Mouse (Mus musculus) left cerebral cortex, postnatal 14 days (tissue): Measurements from ENCODE around the gene Zbtb20. TPM values are rescaled to one million over a fixed set of nuclear protein-coding genes. Genes with fewer than 3 reads are reported as not detected.

Experiments used
- DNase-seq, 2 experiments: peaks; one replicate each; pipeline ENCODE4 v3.0.0; 2021 to 2022; ENCODE audit warnings: low spot score in 2 of 2, mixed read lengths in 1 of 2
- intact Hi-C: fragments of 180-260 bp; cut with DNase I; formaldehyde crosslinking; loops from one replicate; pipeline ENCODE4 v1.15.1; 2025
- total RNA-seq, 2 experiments: library from RNA; stranded (reverse); gene quantifications; 2 replicates each; pipeline ENCODE4 v1.2.3; 2021

Gene Zbtb20
- total RNA-seq, 2 experiments from 2014 or later: 48.4 to 53.0 TPM

- DNase-seq: no peak
- intact Hi-C loops: no loop called here
These were observed 380.7 kb downstream of the Zbtb20 start for GRCm38 (mm10) chr16:43256191-43256899.

- intact Hi-C loops: no loop called here
- no peak for DNase-seq
These were observed 381.2 kb downstream of the Zbtb20 start for GRCm38 (mm10) chr16:43256900-43257281.

- DNase-seq: no peak
- intact Hi-C loops: no loop called here
These were observed 383.8 kb downstream of the Zbtb20 start for GRCm38 (mm10) chr16:43259466-43259865.

GRCm38 (mm10) chr16:43260862-43261261, 385.2 kb downstream of the Zbtb20 start:
- DNase-seq: no peak
- intact Hi-C loops: no loop called here

GRCm38 (mm10) chr16:43274057-43274595, 398.4 kb downstream of the Zbtb20 start:
- intact Hi-C loops: no loop called here
- DNase-seq: no peak

GRCm38 (mm10) chr16:43276764-43277163, 401.1 kb downstream of the Zbtb20 start:
- intact Hi-C loops: no loop called here
- no peak for DNase-seq

- intact Hi-C loops: no loop called here
- DNase-seq: no peak
These were observed 410.6 kb downstream of the Zbtb20 start for GRCm38 (mm10) chr16:43286319-43286718.

GRCm38 (mm10) chr16:43286783-43287383, 411.2 kb downstream of the Zbtb20 start:
- no peak for DNase-seq
- intact Hi-C loops: no loop called here

- DNase-seq: peak in 1 of 2 experiments; percentile 11
- intact Hi-C loops: no loop called here
These were observed 415.7 kb downstream of the Zbtb20 start for GRCm38 (mm10) chr16:43291423-43291822.

- no peak for DNase-seq
- intact Hi-C loops: no loop called here
These were observed 422.4 kb downstream of the Zbtb20 start for GRCm38 (mm10) chr16:43297953-43298596.

GRCm38 (mm10) chr16:43300420-43300819, 424.7 kb downstream of the Zbtb20 start:
- no peak for DNase-seq
- intact Hi-C loops: no loop called here

- no peak for DNase-seq
- intact Hi-C loops: no loop called here
These were observed 426.5 kb downstream of the Zbtb20 start for GRCm38 (mm10) chr16:43302171-43302570.

GRCm38 (mm10) chr16:43303245-43304197, 427.8 kb downstream of the Zbtb20 start:
- intact Hi-C loops: no loop called here
- peak in 1 of 2 experiments; percentile 62 for DNase-seq

GRCm38 (mm10) chr16:43309968-43310431, 434.3 kb downstream of the Zbtb20 start:
- intact Hi-C loops: no loop called here
- no peak for DNase-seq

- intact Hi-C loops: no loop called here
- no peak for DNase-seq
These were observed 448.3 kb downstream of the Zbtb20 start for GRCm38 (mm10) chr16:43324009-43324408.

GRCm38 (mm10) chr16:43328221-43328620, 452.5 kb downstream of the Zbtb20 start:
- DNase-seq: no peak
- intact Hi-C loops: no loop called here

GRCm38 (mm10) chr16:43330206-43330605, 454.5 kb downstream of the Zbtb20 start:
- intact Hi-C loops: no loop called here
- no peak for DNase-seq

GRCm38 (mm10) chr16:43331440-43331839, 455.8 kb downstream of the Zbtb20 start:
- intact Hi-C loops: no loop called here

GRCm38 (mm10) chr16:43332734-43333133, 457.1 kb downstream of the Zbtb20 start:
- intact Hi-C loops: no loop called here
- DNase-seq: no peak

More at GRCm38 (mm10) chr16:43331440-43331839, 455.8 kb downstream of the Zbtb20 start:
- no peak for DNase-seq
